Mouse (Mus musculus) brain, embryonic 14.5 days (tissue): ENCODE results near the gene Borcs5.

Experiments used
- CTCF ChIP-seq: fragments of 200-500 bp; IDR thresholded peaks from 2 replicates; pipeline ENCODE4 v1.5.1; 2012; ENCODE audit warnings: inconsistent platforms, mild to moderate bottlenecking, moderate library complexity, borderline replicate concordance; ENCODE audit not compliant: insufficient read depth, insufficient read length; ENCODE audit errors: extremely low read depth
- POLR2A ChIP-seq: fragments of 200-500 bp; IDR thresholded peaks from 2 replicates; pipeline ENCODE4 v1.6.1; 2012; ENCODE audit warnings: mild to moderate bottlenecking, inconsistent platforms, borderline replicate concordance; ENCODE audit not compliant: poor library complexity, insufficient read depth, insufficient read length, severe bottlenecking; ENCODE audit errors: extremely low read depth

GRCm38 (mm10) chr6:134695625-134696024 lies 56.3 kb downstream of the Borcs5 start:
- TF ChIP-seq CTCF (no peak), POLR2A (no peak)
